Comparison of ENCODE assay signal across 8 mouse cellular contexts in the genomic region with DNA sequence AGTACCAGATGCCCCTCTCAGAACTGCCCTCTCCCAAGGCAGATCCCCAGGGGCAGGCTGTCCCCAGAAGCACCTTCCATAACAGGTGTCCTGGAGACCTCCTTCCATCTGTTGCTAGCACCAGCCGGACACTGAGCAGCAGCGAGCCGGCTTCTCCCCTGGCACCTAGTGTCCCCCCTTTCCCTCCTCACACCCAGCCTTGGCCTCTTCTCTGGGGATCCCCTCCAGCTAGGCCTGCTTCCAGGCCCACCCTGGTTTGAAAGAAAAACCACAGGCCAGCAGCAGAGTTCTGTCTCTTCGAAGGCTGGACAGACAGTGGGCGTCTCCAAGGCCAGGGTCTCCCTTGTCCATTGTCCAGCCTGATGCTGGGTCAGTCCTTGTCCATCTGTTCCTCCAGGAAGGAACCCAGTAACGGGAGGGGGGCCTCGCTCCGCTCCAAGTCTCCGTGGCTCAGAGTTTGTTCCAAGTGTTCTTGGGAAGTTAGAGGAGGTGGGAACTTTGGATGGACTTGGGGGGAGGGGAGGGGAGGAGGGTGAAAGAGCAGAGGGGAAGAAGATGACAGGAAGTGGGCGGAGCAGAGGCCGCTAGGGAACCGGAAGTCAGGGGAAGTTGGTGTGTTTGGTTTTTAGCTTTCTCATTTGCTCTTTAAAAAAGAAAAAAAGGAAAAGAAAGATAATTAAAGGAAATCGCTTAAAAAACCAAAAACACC. TPM values are rescaled to one million over a fixed set of nuclear protein-coding genes. Genes with fewer than 3 reads are reported as not detected.
DNase-seq lines count a peak whose midpoint lies in the region; ATAC-seq and TF ChIP-seq lines count a peak whose summit lies in the region.

No protein-coding gene starts in this region.

- no peaks in the 10 kb centered on the region for H3K36me3 ChIP-seq in G1E (replicated peaks)
- H3K36me3 ChIP-seq in heart, adult 2 months (ENCODE audit: control insufficient read depth, insufficient read depth, low read length), result no peaks in the 10 kb centered on the region
- H3K36me3 ChIP-seq in lung, embryonic 15.5 days, result no peaks in the 10 kb centered on the region
- H3K36me3 ChIP-seq in testis, adult 2 months (ENCODE audit: control insufficient read depth, insufficient read depth, low read length), result no peaks in the 10 kb centered on the region

- H3K9ac ChIP-seq in heart, adult 2 months (ENCODE audit: low read depth, low read length), result no peak overlapping the region
- H3K9ac ChIP-seq in lung, embryonic 15.5 days, result no peak overlapping the region

- no peak; the same call in 1 of the 2 replicates for TF ChIP-seq POLR2A in heart, adult 2 months (IDR thresholded peaks at IDR 0.05; ENCODE audit: insufficient read depth, low read depth, low read length)
- TF ChIP-seq POLR2A in testis, adult 2 months (IDR thresholded peaks at IDR 0.05; ENCODE audit: control insufficient read depth, low read depth, low read length), result no peak

- TF ChIP-seq EP300 in heart, adult 2 months (IDR thresholded peaks at IDR 0.05; ENCODE audit: insufficient read depth, low read depth, low read length), result no peak

- peak; percentile 57; the same call in 1 of the 2 replicates for ATAC-seq in G1E (ENCODE audit: extremely low read depth, insufficient number of reproducible peaks, low FRiP score, poor library complexity, severe bottlenecking)
- peak; percentile 36; the same call in 1 of the 2 replicates for ATAC-seq in lung, embryonic 15.5 days (ENCODE audit: borderline replicate concordance, extremely low read depth, low FRiP score, low TSS enrichment)
- no peak for ATAC-seq in activated CD4-positive, CD25-positive, alpha-beta regulatory T cell, adult 4 months

- H3K27me3 ChIP-seq in G1E (ENCODE audit: insufficient read depth, low read length), result peaks cover 28% of the 10 kb centered on the region
- no peaks in the 10 kb centered on the region for H3K27me3 ChIP-seq in heart, adult 2 months (ENCODE audit: control insufficient read depth, insufficient read depth, low read length)
- H3K27me3 ChIP-seq in lung, embryonic 15.5 days, result 0 out of 2 replicates have a peak, but pooled peaks cover 4% of the 10 kb centered on the region
- H3K27me3 ChIP-seq in testis, adult 2 months (ENCODE audit: control insufficient read depth, insufficient read depth, low read length), result no peaks in the 10 kb centered on the region

- peak; percentile 62 to 65 for DNase-seq in B cell, adult 2 months
- DNase-seq in G1E (ENCODE audit: low spot score), result peak; percentile 75
- DNase-seq in heart, adult 2 months, result peak; percentile 56 to 63
- DNase-seq in kidney, adult 11 months, result peak; percentile 39
- no peak for DNase-seq in layer of hippocampus, adult 8-10 months (ENCODE audit: low spot score in 2 of 2)

- H3K4me3 ChIP-seq in G1E (ENCODE audit: low read depth, low read length), result peak overlapping the region; percentile 71
- H3K4me3 ChIP-seq in heart, adult 2 months, result peak overlapping the region; percentile 10; the same call in 1 of the 2 replicates
- H3K4me3 ChIP-seq in lung, embryonic 15.5 days, result 0 out of 2 replicates have a peak overlapping the region, but pooled peaks have one; percentile 5
- H3K4me3 ChIP-seq in testis, adult 2 months (ENCODE audit: control insufficient read depth, low read depth, low read length), result peak overlapping the region; percentile 73

- peaks cover 26% of the 10 kb centered on the region for H3K4me1 ChIP-seq in G1E (ENCODE audit: insufficient read depth, low read depth, low read length)
- H3K4me1 ChIP-seq in heart, adult 2 months (ENCODE audit: control insufficient read depth, insufficient read depth, low read length), result no peaks in the 10 kb centered on the region; the same call in 1 of the 2 replicates
- H3K4me1 ChIP-seq in lung, embryonic 15.5 days, result peaks cover 21% of the 10 kb centered on the region
- peaks cover 16% of the 10 kb centered on the region for H3K4me1 ChIP-seq in testis, adult 2 months (ENCODE audit: control insufficient read depth, insufficient read depth, low read length)

- peak overlapping the region; percentile 42 for H3K4me2 ChIP-seq in lung, embryonic 15.5 days

- no peaks in the 10 kb centered on the region for H3K9me3 ChIP-seq in G1E (replicated peaks)
- no peaks in the 10 kb centered on the region for H3K9me3 ChIP-seq in lung, embryonic 15.5 days

- no peaks in the 10 kb centered on the region for H3K79me2 ChIP-seq in heart, adult 2 months (replicated peaks; ENCODE audit: control insufficient read depth, insufficient read depth, low read length)

- no peak overlapping the region for H3K27ac ChIP-seq in heart, adult 2 months
- H3K27ac ChIP-seq in lung, embryonic 15.5 days, result peak overlapping the region; percentile 81
- peak overlapping the region; percentile 51 for H3K27ac ChIP-seq in testis, adult 2 months (ENCODE audit: control insufficient read depth, insufficient read depth, low read depth, low read length)

- intact Hi-C loops in heart, adult 2 months (cut with DNase I), result loop anchor here (5.0 kb wide), 1 partner anchor 35 kb away; no protein-coding TSS in a partner anchor

- 28% methylated on average over 13 of the region's 13 CpGs for WGBS in heart, adult 2 months
- 45% methylated on average over 13 of the region's 13 CpGs for WGBS in lung, embryonic 15.5 days

- TF ChIP-seq CTCF in G1E (IDR thresholded peaks at IDR 0.05; ENCODE audit: low read depth, low read length), result no peak
- TF ChIP-seq CTCF in heart, adult 2 months (IDR thresholded peaks at IDR 0.05), result no peak; the same call in 1 of the 2 replicates
- TF ChIP-seq CTCF in testis, adult 2 months (IDR thresholded peaks at IDR 0.05; ENCODE audit: control insufficient read depth, insufficient read depth, insufficient replicate concordance, low read depth, low read length), result no peak

RNA-seq across cellular contexts. Expression of gene 4933428G20Rik, which starts 11.7 kb away (rescaled TPM):
- total RNA-seq in G1E (2014; fragmentation: Nextera tagmentation) (not detected in 2 replicates), G1E (2017) (not detected in 2 replicates)
- polyA plus RNA-seq in G1E (2012), result not detected in 2 replicates
- total RNA-seq in heart, adult 2 months (2021), result not detected
- not detected in 2 replicates for polyA plus RNA-seq in heart, adult 2 months (2012; rRNA removed)
- polyA plus RNA-seq in lung, embryonic 15.5 days (2015; fragmentation: Nextera tagmentation; extraction: Ambion mirVana), result 0.70 and 0.87 TPM in 2 replicates
- polyA plus RNA-seq in testis, adult 2 months (2012; rRNA removed), result 24.3 and 28.7 TPM in 2 replicates
- under 1 TPM in 1 of 4 experiments, not detected in 3; 0.29 TPM for total RNA-seq in layer of hippocampus, adult 8-10 months (2022)
- polyA plus RNA-seq in activated CD4-positive, CD25-positive, alpha-beta regulatory T cell, adult 4 months (2017; shearing (Covaris generic)), result not detected

Comparison
In these comparisons a context has a peak if more than half of its experiments do, and no peak if none do; other contexts are left out.
1. DNase-seq: peak in B cell, adult 2 months (2 of 2), G1E (single experiment), heart, adult 2 months (2 of 2) and kidney, adult 11 months (single experiment); none in layer of hippocampus, adult 8-10 months (0 of 2).
2. H3K4me3 ChIP-seq: peak in every context shown above with its lines; median percentile 73 in testis, adult 2 months; 71 in G1E; 10 in heart, adult 2 months; 5 in lung, embryonic 15.5 days.
3. RNA of gene 4933428G20Rik, which starts 11.7 kb away (polyA plus RNA-seq): 24.3 to 28.7 TPM in testis, adult 2 months; 0.70 to 0.87 TPM in lung, embryonic 15.5 days, not detected in G1E, not detected in heart, adult 2 months and not detected in activated CD4-positive, CD25-positive, alpha-beta regulatory T cell, adult 4 months; every median in the first group is over 10 times any median in the second.